Mouse (Mus musculus): ENCODE data around the gene Il1r2. TPM values are rescaled to one million over a fixed set of nuclear protein-coding genes. Genes with fewer than 3 reads are reported as not detected.
A peak's percentile ranks its signal among the peaks of the same experiment; 100 is the strongest.

Gene Il1r2
- total RNA-seq (2021): under 1 TPM; 0.36 to 0.60 TPM
- long read RNA-seq, experiment 1: 0 reads
- long read RNA-seq, experiment 2: 0 reads

- DNase-seq: no peak
Measured at GRCm38 (mm10) chr1:40073779-40074178, at the start of gene Il1r2. Il1r2 (plus strand) TSS chr1:40074079.

GRCm38 (mm10) chr1:40024554-40025320 is 49.1 kb upstream of the Il1r2 start:
- DNase-seq: no peak

GRCm38 (mm10) chr1:40025416-40025815 is 48.5 kb upstream of the Il1r2 start:
- no peak for DNase-seq

- DNase-seq: no peak
Measured at GRCm38 (mm10) chr1:40027116-40027620, 46.7 kb upstream of the Il1r2 start.

- DNase-seq: peak; percentile 22
Measured at GRCm38 (mm10) chr1:40028207-40028998, 45.5 kb upstream of the Il1r2 start.

- no peak for DNase-seq
Measured at GRCm38 (mm10) chr1:40029597-40029996, 44.3 kb upstream of the Il1r2 start.

GRCm38 (mm10) chr1:40030287-40030975 is 43.4 kb upstream of the Il1r2 start:
- DNase-seq: no peak

- DNase-seq: no peak
Measured at GRCm38 (mm10) chr1:40030976-40031356, 42.9 kb upstream of the Il1r2 start.

GRCm38 (mm10) chr1:40031626-40032025 is 42.3 kb upstream of the Il1r2 start:
- no peak for DNase-seq

- no peak for DNase-seq
Measured at GRCm38 (mm10) chr1:40033315-40033714, 40.6 kb upstream of the Il1r2 start.

- DNase-seq: no peak
Measured at GRCm38 (mm10) chr1:40033743-40034420, 40.0 kb upstream of the Il1r2 start.

- no peak for DNase-seq
Measured at GRCm38 (mm10) chr1:40037831-40038230, 36.0 kb upstream of the Il1r2 start.

GRCm38 (mm10) chr1:40045686-40046085 is 28.2 kb upstream of the Il1r2 start:
- no peak for DNase-seq

- DNase-seq: no peak
Measured at GRCm38 (mm10) chr1:40046600-40046999, 27.3 kb upstream of the Il1r2 start.

- no peak for DNase-seq
Measured at GRCm38 (mm10) chr1:40051157-40051556, 22.7 kb upstream of the Il1r2 start.

- DNase-seq: no peak
Measured at GRCm38 (mm10) chr1:40052156-40052555, 21.7 kb upstream of the Il1r2 start.

- DNase-seq: no peak
Measured at GRCm38 (mm10) chr1:40053071-40053470, 20.8 kb upstream of the Il1r2 start.

GRCm38 (mm10) chr1:40055051-40055450 is 18.8 kb upstream of the Il1r2 start:
- no peak for DNase-seq

- no peak for DNase-seq
Measured at GRCm38 (mm10) chr1:40055963-40056362, 17.9 kb upstream of the Il1r2 start.

GRCm38 (mm10) chr1:40057351-40057750 is 16.5 kb upstream of the Il1r2 start:
- no peak for DNase-seq

- no peak for DNase-seq
Measured at GRCm38 (mm10) chr1:40058013-40058412, 15.9 kb upstream of the Il1r2 start.

Measured in adrenal gland, postnatal 10 days (tissue).